Mouse (Mus musculus) lung, postnatal 4 days (tissue): ENCODE data around the gene Vapa.
A peak's percentile ranks its signal among the peaks of the same experiment; 100 is the strongest.
"Not testable (repeated sequence)": the region's sequence is repeated elsewhere in the genome, so short reads cannot be mapped to it uniquely, and the experiment has no call there.

Experiments used
- DNase-seq, 2 experiments: peaks; one replicate each; pipeline ENCODE4 v3.0.0; 2021

Vapa gene

GRCm38 (mm10) chr17:65613463-65614412, at the start of gene Vapa:
Gene Vapa, minus strand, starts transcription at chr17:65613555.
- DNase-seq = peak; percentile 99

- DNase-seq = peak in 1 of 2 experiments; percentile 5
Measured at GRCm38 (mm10) chr17:65662662-65663061, 49.3 kb upstream of the Vapa start.

GRCm38 (mm10) chr17:65658416-65658815, 45.1 kb upstream of the Vapa start:
- DNase-seq = no peak

- peak; percentile 54 to 65 for DNase-seq
Measured at GRCm38 (mm10) chr17:65657958-65658357, 44.6 kb upstream of the Vapa start.

- DNase-seq = no peak
Measured at GRCm38 (mm10) chr17:65656731-65657130, 43.4 kb upstream of the Vapa start.

- DNase-seq = peak in 1 of 2 experiments; percentile 15
Measured at GRCm38 (mm10) chr17:65656076-65656475, 42.7 kb upstream of the Vapa start.

- DNase-seq = no peak
Measured at GRCm38 (mm10) chr17:65655608-65656007, 42.3 kb upstream of the Vapa start.

- DNase-seq = no peak
Measured at GRCm38 (mm10) chr17:65650598-65650997, 37.2 kb upstream of the Vapa start.

GRCm38 (mm10) chr17:65649175-65649493, 35.8 kb upstream of the Vapa start:
- DNase-seq = no peak

- DNase-seq = no peak
Measured at GRCm38 (mm10) chr17:65648371-65649174, 35.2 kb upstream of the Vapa start.

- DNase-seq = no peak
Measured at GRCm38 (mm10) chr17:65647961-65648360, 34.6 kb upstream of the Vapa start.

GRCm38 (mm10) chr17:65647226-65647625, 33.9 kb upstream of the Vapa start:
- no peak for DNase-seq

- DNase-seq = peak in 1 of 2 experiments; percentile 27
Measured at GRCm38 (mm10) chr17:65643579-65643978, 30.2 kb upstream of the Vapa start.

- peak; percentile 53 to 83 for DNase-seq
Measured at GRCm38 (mm10) chr17:65643051-65643521, 29.7 kb upstream of the Vapa start.

- no peak for DNase-seq
Measured at GRCm38 (mm10) chr17:65642578-65642991, 29.2 kb upstream of the Vapa start.

- DNase-seq = no peak
Measured at GRCm38 (mm10) chr17:65641734-65642218, 28.4 kb upstream of the Vapa start, which contains the start of gene Txndc2. Gene Txndc2, minus strand, starts transcription at chr17:65642168.

GRCm38 (mm10) chr17:65639144-65639543, 25.8 kb upstream of the Vapa start:
- no peak for DNase-seq

GRCm38 (mm10) chr17:65635715-65636360, 22.5 kb upstream of the Vapa start:
- DNase-seq = no peak

- no peak for DNase-seq
Measured at GRCm38 (mm10) chr17:65629943-65630342, 16.6 kb upstream of the Vapa start.

GRCm38 (mm10) chr17:65628823-65629532, 15.6 kb upstream of the Vapa start:
- not testable (repeated sequence) for DNase-seq

GRCm38 (mm10) chr17:65626301-65626700, 12.9 kb upstream of the Vapa start:
- DNase-seq = no peak

- DNase-seq = no peak
Measured at GRCm38 (mm10) chr17:65625563-65625962, 12.2 kb upstream of the Vapa start.
